Mouse (Mus musculus) megakaryocyte, embryonic 14.5 days (primary cell): ENCODE data around the gene Klk9. TPM values are rescaled to one million over a fixed set of nuclear protein-coding genes. Genes with fewer than 3 reads are reported as not detected.

Source experiments
- H3K27me3 ChIP-seq: replicated peaks from 2 replicates; pipeline ENCODE3; 2012; ENCODE audit warnings: inconsistent platforms
- H3K36me3 ChIP-seq: replicated peaks from 2 replicates; pipeline ENCODE3; 2012; ENCODE audit warnings: low read length, inconsistent platforms, mixed read lengths
- H3K4me1 ChIP-seq: 2 replicates; pipeline ENCODE4 v1.6.1; 2012; ENCODE audit warnings: inconsistent platforms
- H3K4me3 ChIP-seq: replicated peaks from 2 replicates; pipeline ENCODE3; 2012; ENCODE audit warnings: moderate library complexity, mild to moderate bottlenecking, inconsistent platforms
- H3K9me3 ChIP-seq: 2 replicates; pipeline ENCODE4 v1.6.1; 2012; ENCODE audit warnings: inconsistent platforms
- FLI1 ChIP-seq: IDR thresholded peaks from 2 replicates; pipeline ENCODE4 v1.6.1; 2012; ENCODE audit warnings: low read length, inconsistent platforms, mixed read lengths
- GATA1 ChIP-seq: IDR thresholded peaks from 3 replicates; pipeline ENCODE4 v1.6.1; 2012; ENCODE audit warnings: mixed read lengths, low read length, inconsistent platforms, borderline replicate concordance
- polyA plus RNA-seq: library from polyadenylated mRNA; stranded (reverse); fragments of >175 nt; gene quantifications from 2 replicates; pipeline ENCODE4 v1.2.3, GENCODE M21; 2012; ENCODE audit warnings: low replicate concordance; ENCODE audit not compliant: insufficient read depth

The Klk9 gene
- polyA plus RNA-seq: not detected in 2 replicates

DNA sequence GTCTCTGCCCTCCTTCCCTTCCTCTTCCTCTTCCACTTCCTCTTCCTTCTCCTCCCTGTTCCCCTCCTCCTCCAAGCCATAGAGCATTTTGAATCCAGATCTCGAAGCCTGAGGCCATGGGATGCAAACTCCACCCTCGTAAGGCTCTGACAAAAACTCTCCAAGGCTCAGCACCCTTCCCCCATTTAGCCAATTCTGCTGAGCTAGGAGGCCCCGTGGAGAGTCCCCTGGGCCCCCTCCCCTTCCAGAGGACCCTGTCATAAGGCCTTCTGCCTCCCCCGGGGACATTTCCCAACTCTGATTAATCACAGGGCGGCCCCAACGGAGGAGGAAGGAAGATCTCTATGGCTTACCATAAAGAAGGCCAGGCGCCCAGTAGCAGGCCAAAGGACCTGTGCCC is at the start of gene Klk9:
TSS of gene Klk9 (plus strand) at position 301 of the 400 bp plus-strand sequence.
- TF ChIP-seq GATA1: no peak
- no peak for TF ChIP-seq FLI1
- no peak within 1 kb of the TSS for H3K4me3 ChIP-seq
- H3K27me3 ChIP-seq: peaks cover 32% of the 10 kb centered on the region
- H3K36me3 ChIP-seq: no peaks in the 10 kb centered on the region
- H3K4me1 ChIP-seq: peaks cover 3% of the 10 kb centered on the region
- H3K9me3 ChIP-seq: peaks cover 5% of the 10 kb centered on the region

DNA sequence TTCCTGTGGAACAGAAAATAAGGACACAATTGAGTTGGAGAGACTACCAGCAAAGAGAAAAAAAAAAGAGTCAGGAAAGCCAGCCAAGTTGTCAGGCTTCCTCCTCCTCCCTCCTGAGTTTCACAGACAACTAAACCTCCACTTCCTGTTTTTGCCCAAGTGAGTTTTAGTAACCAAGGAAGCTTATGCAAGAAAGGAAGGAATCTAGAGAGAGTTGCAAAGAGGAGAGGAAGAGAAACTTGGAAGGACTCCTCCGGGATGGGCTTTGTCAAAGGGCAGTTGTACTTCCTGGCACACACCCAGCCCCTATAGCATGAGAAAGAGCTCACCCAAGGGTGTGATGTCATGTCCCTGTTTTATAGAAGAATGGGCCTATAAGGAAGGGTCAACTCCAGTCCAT is 43.9 kb upstream of the Klk9 start:
- H3K27me3 ChIP-seq: no peaks in the 10 kb centered on the region
- H3K4me1 ChIP-seq: peaks cover 7% of the 10 kb centered on the region; the same call in 1 of the 2 replicates
- no peaks in the 10 kb centered on the region for H3K9me3 ChIP-seq
- TF ChIP-seq FLI1 (no peak), GATA1 (no peak)
- H3K36me3 ChIP-seq: no peaks in the 10 kb centered on the region
- H3K4me3 ChIP-seq: no peak overlapping the region

DNA sequence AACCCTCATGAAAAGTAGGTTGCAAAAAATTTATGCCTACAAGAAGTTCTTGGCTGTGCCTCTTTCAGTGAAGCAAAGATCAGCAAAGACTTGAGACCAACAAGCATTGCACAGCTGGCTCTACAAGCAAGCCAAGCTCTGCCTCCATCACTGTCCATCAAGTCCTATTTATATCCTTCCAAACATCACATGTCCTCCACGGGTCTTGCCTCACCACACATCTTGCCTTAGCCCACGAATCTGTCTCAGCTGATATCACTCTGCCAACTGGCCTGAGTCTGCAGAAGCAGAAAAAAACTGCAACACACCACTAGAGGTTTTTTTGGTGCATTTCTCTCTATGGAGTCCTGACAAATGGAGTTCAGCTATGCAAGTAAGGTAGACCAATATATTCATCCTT is 38.9 kb upstream of the Klk9 start:
- H3K27me3 ChIP-seq: no peaks in the 10 kb centered on the region
- H3K9me3 ChIP-seq: no peaks in the 10 kb centered on the region
- no peak for TF ChIP-seq GATA1
- no peak for TF ChIP-seq FLI1
- H3K4me3 ChIP-seq: no peak overlapping the region
- H3K36me3 ChIP-seq: no peaks in the 10 kb centered on the region
- peaks cover 1% of the 10 kb centered on the region; the same call in 1 of the 2 replicates for H3K4me1 ChIP-seq

DNA sequence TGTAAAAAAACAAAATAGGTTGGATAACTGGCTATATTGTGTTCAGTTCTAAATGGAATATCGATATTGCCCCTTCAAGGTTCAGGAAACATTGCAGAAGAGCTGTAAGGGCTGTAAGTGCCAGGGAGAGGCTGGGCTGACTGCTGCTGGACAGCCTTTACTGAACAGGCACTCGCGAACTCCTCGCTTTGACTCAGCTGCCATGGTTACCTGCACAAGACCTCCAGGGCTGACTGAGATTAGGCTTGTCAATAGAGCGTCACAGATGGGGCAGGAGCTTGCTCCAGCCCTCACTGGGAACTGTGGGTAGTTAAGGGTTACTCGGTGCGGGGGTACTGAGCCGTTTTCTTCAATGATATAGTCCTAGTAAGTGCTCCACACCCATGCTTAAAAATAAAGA is 25.2 kb upstream of the Klk9 start:
- Histone ChIP-seq H3K4me1 (no peaks in the 10 kb centered on the region; the same call in 1 of the 2 replicates), H3K9me3 (0 out of 2 replicates have a peak, but pooled peaks cover 6% of the 10 kb centered on the region), H3K27me3 (no peaks in the 10 kb centered on the region), H3K36me3 (no peaks in the 10 kb centered on the region), H3K4me3 (no peak overlapping the region)
- TF ChIP-seq FLI1 (no peak), GATA1 (no peak)

DNA sequence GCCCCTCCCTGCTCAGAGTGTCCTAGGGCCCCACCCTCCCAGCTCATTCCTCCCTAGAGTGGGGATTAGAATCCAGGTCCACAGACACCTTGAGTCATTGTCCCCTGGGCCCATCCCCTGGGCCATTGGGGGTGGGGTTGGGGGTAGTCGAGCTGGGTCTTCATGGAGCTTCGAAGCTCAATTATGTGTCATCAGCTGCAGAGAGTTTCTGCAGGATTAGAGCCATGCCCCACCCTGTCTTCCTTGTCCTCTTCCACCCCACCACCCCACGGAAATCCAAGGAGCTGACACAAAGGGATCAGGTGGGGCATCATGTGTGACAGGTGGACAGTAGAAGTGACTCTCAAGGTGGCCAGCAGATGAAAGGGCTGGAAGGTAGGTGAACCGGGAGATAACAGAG is 23.1 kb upstream of the Klk9 start, which contains the start of gene Klk12:
TSS of gene Klk12 (plus strand) at position 301 of the 400 bp plus-strand sequence.
- H3K4me3 ChIP-seq: no peak within 1 kb of the TSS
- 0 out of 2 replicates have a peak, but pooled peaks cover 6% of the 10 kb centered on the region for H3K9me3 ChIP-seq
- H3K27me3 ChIP-seq: no peaks in the 10 kb centered on the region
- no peaks in the 10 kb centered on the region for H3K36me3 ChIP-seq
- TF ChIP-seq GATA1 (no peak), FLI1 (no peak)
- no peaks in the 10 kb centered on the region for H3K4me1 ChIP-seq

DNA sequence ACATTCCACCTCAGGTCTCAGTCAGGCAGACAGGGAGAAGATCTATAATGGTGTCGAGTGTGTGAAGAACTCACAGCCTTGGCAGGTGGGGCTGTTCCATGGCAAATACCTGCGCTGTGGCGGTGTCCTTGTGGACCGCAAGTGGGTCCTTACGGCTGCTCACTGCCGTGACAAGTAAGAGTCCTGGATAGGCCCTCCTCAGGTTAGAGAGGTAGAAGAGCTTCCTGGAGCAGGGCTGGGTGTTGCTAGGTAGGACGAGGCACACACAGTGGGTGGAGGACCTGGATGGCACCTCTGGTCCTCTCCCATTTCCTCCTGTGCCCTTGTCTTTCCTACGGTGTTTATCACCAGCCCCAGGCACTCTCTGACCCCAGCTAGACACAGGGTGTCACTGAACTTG is 22.1 kb upstream of the Klk9 start:
- no peaks in the 10 kb centered on the region for H3K4me1 ChIP-seq
- H3K4me3 ChIP-seq: no peak overlapping the region
- no peak for TF ChIP-seq FLI1
- no peak for TF ChIP-seq GATA1
- no peaks in the 10 kb centered on the region for H3K36me3 ChIP-seq
- 0 out of 2 replicates have a peak, but pooled peaks cover 6% of the 10 kb centered on the region for H3K9me3 ChIP-seq
- no peaks in the 10 kb centered on the region for H3K27me3 ChIP-seq

DNA sequence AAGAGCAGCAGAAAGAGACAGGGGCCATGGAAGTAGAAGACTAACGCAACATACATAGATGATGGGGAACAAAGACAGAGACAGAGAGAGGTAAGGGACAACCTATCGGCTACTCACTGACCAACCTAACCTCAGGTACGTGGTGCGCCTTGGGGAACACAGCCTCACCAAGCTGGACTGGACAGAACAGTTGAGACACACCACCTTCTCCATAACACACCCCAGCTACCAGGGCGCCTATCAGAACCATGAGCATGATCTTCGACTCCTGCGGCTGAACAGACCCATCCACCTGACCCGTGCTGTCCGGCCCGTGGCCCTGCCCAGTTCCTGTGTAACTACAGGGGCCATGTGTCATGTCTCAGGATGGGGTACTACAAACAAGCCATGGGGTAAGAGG is 21.0 kb upstream of the Klk9 start:
- Histone ChIP-seq H3K36me3 (no peaks in the 10 kb centered on the region), H3K4me3 (no peak overlapping the region), H3K27me3 (no peaks in the 10 kb centered on the region), H3K9me3 (0 out of 2 replicates have a peak, but pooled peaks cover 6% of the 10 kb centered on the region), H3K4me1 (no peaks in the 10 kb centered on the region)
- TF ChIP-seq FLI1 (no peak), GATA1 (no peak)

DNA sequence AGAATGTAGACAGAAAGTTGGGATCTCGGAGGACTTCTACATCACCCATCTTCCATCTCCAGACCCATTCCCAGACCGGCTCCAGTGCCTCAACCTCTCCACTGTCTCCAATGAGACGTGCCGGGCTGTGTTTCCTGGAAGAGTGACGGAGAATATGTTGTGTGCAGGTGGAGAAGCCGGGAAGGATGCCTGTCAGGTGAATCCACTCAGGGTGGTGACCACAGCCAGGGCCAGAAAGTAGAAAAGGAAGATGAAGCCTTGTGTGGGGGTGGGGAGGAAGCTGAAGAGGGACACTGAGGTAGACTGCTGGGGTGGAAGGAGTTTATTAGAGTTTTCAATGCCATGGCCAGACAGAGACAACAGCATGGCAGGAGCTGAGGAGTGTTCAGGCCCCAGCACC is 19.8 kb upstream of the Klk9 start:
- H3K27me3 ChIP-seq: no peaks in the 10 kb centered on the region

DNA sequence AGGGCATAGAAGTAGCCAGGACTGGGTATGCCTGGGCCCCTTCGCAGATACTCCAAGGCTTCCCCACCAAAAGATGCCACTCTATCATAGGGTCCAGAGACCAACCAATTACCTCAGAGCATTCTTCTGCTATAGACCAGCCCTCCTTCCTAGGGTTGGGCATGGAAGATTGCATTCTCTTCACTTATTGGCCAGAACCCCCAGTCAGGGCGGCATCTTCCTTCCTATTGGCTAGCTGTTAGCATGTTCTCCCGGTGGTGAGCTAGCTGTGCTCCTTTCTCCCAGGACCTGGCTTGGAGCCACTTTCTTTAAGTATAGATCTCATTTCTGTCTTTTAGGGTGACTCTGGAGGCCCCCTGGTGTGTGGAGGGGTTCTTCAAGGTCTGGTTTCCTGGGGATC is 18.8 kb upstream of the Klk9 start:
- no peak overlapping the region for H3K4me3 ChIP-seq
- H3K27me3 ChIP-seq: peaks cover 2% of the 10 kb centered on the region
- H3K4me1 ChIP-seq: no peaks in the 10 kb centered on the region
- no peaks in the 10 kb centered on the region for H3K36me3 ChIP-seq
- TF ChIP-seq FLI1 (no peak), GATA1 (no peak)
- 0 out of 2 replicates have a peak, but pooled peaks cover 6% of the 10 kb centered on the region for H3K9me3 ChIP-seq

More for the DNA sequence above, 19.8 kb upstream of the Klk9 start:
- no peak for TF ChIP-seq GATA1
- Histone ChIP-seq H3K4me3 (no peak overlapping the region), H3K4me1 (no peaks in the 10 kb centered on the region), H3K9me3 (0 out of 2 replicates have a peak, but pooled peaks cover 6% of the 10 kb centered on the region), H3K36me3 (no peaks in the 10 kb centered on the region)

DNA sequence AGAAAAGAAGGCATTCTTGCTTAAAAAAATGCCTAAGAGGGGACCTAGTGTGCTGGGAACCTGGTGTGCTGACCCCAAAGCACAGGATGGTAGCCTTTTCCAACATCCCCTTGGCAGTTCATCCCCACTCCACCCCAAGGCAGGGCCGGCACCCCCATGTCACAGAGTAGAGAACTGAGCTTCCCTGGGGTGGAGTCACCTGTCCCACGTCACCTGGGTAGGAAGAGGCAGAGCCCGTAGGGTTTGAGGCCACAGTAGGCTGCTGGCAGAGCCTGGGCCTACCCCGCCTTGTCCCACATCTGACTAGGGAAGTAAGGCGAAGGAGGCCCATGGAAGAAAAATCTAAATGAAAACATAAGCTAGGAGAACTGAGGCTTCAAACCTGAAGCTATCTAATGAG is 17.3 kb upstream of the Klk9 start, which contains the start of gene Klk11:
TSS of gene Klk11 (plus strand) at position 241 of the 400 bp plus-strand sequence.
- no peaks in the 10 kb centered on the region for H3K36me3 ChIP-seq
- H3K4me1 ChIP-seq: no peaks in the 10 kb centered on the region
- TF ChIP-seq FLI1: no peak
- TF ChIP-seq GATA1: no peak
- H3K27me3 ChIP-seq: peaks cover 6% of the 10 kb centered on the region
- no peak within 1 kb of the TSS for H3K4me3 ChIP-seq
- 0 out of 2 replicates have a peak, but pooled peaks cover 6% of the 10 kb centered on the region for H3K9me3 ChIP-seq

DNA sequence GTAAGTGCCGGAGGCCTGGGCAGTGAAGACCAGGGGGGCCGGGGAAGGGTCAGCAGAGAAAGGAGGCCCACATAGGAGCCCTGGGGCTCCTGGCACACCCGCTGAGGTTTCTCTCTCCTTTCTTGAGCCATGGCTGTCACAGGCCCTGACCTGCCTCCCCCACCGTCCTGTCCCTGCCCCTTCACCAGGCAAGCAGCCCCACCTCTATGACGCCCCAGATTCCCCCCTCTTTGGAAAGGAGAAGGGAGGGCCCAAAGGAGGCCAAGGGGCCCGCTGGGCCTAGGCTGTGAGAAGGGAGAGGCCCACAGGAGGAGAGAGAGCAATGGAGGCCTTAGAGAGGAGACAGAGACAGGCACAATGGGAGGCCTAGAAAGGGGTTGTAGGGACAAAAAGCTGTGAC is 16.9 kb upstream of the Klk9 start:
- no peaks in the 10 kb centered on the region for H3K4me1 ChIP-seq
- TF ChIP-seq FLI1: no peak
- TF ChIP-seq GATA1: no peak
- no peak overlapping the region for H3K4me3 ChIP-seq
- 0 out of 2 replicates have a peak, but pooled peaks cover 1% of the 10 kb centered on the region for H3K9me3 ChIP-seq
- peaks cover 8% of the 10 kb centered on the region for H3K27me3 ChIP-seq
- H3K36me3 ChIP-seq: no peaks in the 10 kb centered on the region
